Mouse (Mus musculus) retina, postnatal 7 days (tissue): ENCODE results near the gene Plcb2.

ENCODE experiments used
- DNase-seq: peaks from one replicate; pipeline ENCODE4 v3.0.0-alpha.2; 2012; ENCODE audit warnings: low read depth, low spot score

The Plcb2 gene

DNA sequence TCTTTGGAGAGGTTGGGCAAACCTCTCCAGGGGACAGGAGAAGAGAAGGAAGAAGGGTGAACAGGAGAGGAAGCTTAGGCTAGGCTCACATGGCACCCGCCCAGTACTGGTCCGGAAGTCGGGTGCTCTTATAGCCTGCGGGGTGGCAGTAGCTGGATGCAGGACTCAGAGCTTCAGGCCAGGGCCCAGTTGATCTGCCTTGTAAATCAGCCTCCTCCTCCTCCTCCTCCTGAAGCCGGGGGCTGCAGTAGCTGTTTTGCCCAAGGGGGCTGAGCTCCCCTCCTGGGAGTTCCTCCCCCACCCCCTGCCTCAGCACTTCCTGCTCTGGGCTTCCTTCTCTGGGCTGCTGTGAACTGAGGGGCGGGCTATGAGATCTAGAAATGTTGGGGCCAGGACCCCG lies at the start of gene Plcb2:
Gene Plcb2, minus strand, starts transcription at position 102 of the 400 bp plus-strand sequence.
- no peak for DNase-seq

DNA sequence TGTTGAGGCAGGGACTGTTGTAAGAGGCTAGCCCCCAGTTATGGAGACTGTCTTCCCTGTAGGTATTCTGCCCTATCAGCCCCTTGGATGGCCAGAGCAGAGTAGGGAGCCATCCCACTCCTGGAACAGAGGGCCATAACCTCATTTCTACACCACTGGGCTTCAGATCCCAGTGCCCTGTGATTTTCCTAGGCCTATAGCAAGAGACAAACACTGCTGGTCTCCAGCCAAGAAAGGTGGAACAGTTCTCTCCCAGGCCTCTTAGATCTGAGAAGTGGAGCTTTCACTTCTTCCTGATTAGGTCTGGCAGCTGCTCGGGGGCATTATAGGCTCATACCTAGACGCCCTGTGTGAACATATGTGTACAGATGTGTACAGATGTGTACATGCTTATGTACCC lies 48.1 kb upstream of the Plcb2 start:
- no peak for DNase-seq

DNA sequence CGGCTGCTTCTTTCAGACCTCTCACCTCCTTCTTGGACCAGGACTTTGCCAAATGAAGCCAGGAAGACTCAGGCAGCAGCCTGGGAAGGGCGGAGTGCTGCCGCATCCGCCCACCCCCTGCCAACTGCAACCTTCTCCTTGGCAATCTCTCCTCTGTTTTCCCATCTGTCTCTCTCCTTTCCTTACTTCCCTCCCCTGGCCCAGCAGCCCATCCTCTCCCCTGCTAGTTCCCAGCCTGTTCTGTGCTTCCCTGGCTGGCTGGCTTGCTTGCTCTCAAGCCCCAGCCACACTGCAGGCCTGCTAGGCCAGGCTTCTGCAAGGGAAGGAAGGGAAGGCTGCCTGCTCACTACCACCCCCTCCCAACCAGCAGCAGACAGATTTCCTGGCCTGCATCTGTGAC lies 47.6 kb upstream of the Plcb2 start:
- DNase-seq: no peak

DNA sequence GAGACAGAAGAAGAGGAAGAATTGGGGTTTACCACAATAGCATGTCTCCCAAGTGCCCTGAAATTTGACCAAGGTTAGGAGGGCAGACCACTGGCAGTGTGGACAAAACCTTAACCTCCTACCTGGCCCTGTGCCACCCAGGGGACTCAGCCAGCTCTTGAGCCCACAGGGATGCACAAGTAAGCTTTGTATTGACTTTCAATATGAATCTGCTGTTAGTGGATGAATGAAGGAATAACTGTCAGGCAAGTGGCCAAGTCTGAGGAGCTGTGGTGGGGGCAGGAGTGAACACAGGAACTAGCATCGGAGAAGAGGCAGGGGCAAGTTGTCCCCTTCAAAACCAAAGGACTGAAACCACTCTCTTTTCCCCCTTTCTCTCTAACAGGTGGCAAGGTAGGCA lies 47.2 kb upstream of the Plcb2 start:
- no peak for DNase-seq

DNA sequence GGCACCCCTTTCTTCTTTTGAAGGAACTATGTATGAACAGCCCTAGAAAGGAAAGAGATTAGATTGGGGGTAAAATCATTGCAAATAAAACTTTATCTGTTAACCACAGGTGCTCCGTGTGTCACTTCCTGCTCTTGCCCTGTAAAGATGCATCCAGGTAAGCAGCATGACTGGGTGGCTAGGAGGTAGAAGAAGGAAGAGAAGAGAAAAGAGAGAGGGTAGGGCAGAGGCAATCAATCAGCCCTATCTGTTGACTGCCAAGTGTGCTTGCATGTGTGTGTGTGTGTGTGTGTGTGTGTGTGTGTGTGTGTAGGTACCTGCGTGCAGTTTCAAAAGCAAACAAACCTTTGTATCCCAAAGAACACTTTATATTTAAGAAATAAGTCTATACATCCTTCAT lies 46.3 kb upstream of the Plcb2 start:
- no peak for DNase-seq

DNA sequence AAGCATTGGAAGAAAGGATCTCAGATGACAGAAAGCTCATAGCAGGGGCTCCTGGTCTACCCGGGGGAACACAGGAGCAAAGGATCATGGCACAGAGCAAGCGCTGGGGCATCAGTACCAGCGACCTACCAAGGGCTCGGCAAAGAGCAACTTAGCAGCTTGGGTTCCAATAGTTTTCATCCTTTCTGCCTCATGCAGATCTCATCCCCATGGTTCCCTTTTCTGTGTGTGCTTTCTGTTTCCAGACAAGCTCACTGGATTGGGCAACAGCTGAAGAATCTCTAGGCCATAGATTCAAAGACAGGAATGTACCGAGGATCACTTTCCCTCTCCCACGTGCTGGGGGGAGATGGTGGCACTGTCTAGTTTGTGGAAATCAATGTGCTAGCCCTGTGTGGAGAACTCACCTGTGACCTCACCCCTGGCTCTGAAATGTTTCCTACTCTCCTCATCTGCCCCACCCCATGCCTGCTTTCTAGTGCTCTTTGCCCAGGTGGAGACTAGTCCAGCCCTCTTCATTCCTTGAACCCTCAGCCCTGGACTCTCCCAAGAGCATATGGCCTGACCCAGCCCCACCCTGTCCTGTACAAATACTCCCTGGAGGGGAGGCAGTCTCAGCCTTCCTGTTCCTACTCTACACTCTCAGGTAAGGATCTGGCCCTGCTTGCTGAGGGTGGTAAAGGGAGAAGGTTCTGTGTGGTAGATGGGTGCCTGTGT lies 44.1 kb upstream of the Plcb2 start, which contains the start of gene Phgr1:
Gene Phgr1, plus strand, starts transcription at position 612 of the 717 bp plus-strand sequence.
- DNase-seq: no peak

DNA sequence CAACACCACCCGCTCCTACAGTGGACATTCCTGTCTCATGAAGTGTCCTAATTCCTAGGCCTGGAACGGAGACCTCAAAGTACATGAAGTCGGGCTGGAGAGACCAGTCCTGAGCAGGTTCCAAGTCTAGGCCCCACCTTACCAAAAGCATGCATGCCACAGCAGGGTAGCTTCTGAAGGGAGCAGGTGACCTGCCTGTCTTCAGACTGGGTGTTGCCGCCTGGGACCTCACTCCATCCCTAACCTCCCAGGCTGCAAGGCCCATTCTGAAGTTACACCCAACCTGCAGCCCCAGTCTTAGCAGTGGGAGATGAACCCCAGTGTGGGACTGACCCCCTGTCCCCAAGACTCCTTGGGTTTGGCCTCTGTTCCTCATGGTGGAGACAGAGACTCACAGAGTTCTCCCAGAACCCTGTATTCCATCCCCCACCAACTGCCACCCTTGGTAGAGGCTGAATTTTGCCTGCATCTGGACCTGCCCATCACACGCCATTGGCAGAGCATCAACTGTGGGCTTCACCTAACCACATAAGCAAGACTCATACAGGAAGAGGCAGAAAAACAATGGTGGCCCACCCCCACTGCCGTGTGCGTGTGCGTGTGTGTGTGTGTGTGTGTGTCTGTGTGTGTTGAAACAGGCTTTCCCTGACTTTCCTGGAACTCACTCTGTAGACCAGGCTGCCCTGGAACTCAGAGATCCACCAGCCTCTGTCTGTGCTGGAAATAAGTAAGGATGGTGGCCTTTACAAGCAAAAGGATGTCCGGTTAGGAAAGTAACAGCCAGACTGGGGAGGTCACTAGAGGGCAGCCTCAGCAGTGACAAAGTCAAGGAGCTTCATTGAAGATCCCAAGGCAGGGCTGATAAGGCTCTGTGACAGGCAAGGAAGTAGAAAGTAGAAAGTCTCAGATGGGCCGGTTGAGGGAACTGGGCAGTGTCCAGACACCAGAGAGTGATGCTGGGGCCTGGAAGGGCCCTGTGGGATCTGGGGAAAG lies 38.1 kb upstream of the Plcb2 start:
- DNase-seq: no peak

DNA sequence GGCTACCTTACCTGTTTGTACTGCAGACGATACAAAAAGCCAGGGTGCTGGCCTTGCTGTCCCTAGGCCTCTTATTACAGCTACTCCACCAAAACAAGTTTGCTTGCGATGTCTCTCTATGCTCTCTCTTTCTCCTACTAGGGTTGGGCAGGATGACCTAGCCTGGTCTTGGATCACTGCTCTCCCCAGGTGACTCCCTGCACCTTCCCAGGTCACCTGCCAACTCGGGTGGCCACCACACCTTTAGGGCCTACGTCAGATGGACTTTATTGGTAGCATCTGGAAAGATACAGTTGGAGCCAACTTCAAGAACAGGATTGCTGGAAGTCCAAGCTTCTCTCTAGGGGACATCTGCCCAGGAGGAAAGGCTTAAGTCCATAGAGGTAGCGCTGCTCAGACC lies 36.6 kb upstream of the Plcb2 start:
- DNase-seq: no peak

DNA sequence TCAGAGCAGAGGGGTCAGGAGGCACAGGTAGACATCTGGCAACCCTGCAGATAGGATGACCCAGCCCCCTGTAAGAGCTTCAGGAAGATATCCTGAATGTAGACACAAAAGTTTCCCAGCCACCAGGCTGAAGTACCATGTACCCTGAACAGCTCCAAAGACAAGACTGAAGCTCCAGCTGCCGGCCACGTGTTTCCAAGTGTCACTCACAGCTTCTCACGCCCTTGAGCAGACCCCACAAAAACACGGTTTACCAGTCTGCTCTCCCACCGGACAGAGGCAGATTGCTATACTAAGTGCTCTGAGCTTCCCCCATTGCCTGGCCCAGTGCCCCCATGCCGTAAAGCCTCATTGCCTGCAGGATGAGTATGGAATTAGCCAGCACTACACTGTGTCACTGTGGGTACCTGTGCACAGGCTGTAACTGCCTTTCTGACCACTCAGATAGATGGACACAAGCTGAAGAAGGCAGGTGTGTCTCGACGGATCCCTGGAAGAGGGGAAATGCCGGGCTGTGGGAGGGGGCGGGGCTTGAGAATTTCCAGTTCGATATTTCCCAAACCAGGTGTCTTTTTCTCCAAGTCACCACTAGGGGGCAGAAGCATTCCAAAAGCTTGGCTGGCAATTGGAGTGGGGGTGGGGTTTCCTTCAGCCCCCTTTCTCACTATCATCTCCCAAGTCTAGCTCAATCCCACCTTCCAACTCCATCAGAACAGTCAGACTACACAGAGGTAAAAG lies 36.0 kb upstream of the Plcb2 start:
- DNase-seq: no peak

DNA sequence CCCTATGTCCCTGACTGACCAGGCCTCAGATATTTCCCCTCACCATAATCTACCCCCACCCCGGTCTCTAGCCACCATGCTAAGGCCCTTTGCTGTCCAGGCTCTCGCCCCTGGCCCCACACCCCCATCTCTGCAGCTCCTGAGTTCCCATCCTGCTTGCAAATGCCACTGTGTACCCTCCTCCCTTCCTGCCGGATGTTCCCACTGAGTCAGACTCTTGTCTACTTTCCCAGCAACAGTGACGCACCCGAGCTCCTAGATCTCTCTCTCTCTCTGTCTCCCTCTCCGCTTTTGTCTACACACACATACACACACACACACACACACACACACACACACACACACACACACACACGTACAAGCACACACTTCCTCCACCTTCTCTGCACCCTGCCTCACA lies 35.2 kb upstream of the Plcb2 start:
- DNase-seq: no peak

DNA sequence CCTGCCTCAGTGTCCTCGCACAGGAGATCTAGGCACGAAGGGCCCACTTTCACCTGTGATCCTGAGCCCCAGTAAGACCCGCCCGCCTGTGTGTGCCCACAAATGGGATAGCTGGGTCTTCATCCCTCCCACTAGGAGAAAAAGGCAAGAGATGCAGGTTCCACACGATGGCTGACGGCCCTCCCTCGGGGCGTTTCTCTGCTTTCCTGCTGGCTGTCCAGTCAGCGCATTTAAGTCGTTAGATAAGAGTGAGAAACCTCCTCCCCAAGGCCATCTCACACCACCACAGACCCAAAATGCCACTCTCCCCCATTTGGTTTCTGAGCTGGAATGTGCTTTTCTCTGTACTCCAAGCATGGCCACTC lies 34.5 kb upstream of the Plcb2 start:
- no peak for DNase-seq

DNA sequence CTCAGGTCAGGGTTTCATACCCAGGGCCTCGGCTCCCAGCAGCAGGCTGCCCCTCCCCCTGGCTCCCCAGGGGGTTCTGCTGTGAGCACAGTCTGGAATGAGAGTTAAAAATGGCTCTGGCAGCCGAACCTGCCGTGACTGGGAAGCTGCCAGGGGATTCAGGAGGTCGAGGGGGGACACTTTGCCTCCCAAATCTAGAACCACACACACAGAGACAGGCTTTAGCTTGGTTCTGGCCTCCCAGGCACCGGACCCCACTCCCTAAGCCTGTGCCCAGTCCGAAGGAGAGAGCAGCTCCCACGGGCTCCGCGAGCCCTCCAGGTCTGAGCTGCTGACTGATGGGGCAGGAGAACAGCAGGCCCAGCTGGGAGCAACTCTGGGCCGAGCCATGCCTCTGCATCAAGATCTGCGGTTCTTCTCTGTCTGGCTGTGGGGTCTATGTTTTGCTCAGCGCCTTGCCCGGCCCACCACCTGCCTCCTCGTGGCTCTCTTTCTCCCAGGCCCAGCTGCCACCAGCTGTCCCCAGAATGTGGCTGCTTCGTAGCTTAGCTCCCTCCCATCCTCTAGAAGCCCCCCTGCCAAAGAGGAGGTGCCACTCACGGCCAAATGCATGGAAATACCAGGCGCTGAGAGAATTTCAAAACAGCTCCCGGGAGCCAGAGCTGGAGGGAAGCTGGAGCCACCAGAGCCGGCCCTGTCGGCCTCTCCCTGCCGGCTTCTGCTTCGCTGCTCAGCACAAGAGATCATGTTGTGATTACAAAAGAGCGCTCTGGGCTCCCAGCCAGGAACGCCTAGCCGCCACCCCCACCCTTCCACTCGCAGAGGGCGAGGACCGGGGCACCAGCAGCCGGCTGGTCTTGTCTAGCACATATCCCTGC lies 33.9 kb upstream of the Plcb2 start, which contains the start of gene Ccdc9b:
Gene Ccdc9b, minus strand, starts transcription at position 756 of the 878 bp plus-strand sequence.
- DNase-seq: no peak

DNA sequence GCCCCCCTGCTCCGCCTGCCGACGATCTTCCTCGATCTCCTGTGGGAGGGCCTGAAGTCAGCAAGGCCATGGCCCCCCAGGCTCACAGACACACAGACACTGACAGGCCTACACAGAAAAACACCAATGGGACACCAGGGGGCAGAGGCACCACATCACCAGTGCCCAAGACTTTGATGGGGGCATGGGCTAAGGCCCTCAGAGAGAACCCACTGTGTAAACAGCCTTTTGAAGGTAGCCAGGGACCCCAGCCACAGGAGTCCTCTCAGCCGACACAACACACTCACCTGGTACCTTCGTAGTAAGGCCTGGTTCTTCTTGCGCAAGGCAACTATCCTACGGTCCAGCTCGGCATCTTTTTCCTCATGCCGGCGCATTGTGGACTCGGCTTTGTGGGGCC lies 33.1 kb upstream of the Plcb2 start:
- no peak for DNase-seq

DNA sequence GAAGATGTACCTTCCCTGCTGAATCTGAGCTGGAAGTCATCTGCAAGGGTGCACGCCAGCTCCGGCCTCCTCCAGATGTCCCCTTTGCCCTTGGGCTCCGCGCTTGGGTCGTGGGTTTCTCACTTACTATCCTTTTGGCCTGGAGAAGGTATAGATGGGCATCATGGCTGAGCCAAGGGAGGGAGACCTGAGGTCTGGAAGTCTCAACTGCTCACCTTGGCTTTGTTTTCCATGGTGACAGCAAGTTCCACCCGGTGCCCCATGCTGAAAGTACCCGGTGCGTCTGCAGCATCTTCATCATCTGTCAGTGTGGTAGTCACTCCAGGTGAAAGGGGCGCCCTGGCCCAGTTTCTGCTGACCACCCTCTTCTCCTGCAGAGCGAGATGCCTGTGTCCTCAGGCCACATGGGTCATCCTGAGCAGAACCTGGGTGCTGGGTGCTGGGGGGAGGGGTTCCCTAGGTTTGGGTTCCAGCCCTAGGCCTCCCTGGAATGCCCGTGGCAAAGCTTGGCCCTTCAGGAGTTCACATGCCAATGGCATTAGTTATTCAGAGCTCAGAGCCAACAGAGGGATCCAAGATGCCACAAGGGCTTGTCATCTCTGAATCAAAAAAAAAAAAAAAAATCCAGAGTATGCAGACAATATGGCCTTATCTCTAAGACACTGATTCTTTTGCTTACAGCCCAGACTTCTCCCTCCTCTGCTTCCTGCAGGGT lies 32.2 kb upstream of the Plcb2 start:
- no peak for DNase-seq

DNA sequence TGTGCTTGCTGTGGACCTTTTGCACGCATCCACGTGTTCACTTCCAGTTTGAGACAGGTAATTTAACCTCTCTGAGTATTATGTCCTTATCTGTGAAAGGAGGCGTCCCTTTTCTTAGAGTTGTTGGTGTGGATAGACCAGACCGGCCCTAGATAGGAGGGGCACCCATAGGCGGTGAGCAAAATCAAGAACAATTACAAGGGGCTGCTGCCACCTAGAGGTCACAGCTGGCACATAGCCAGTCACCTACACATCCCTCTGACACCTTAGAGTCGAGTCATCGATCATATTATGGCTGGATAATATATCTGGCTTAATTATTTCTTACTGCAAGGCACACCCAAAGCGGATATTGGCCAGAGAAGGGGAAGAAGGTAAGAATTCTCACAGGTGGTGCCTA lies 31.6 kb upstream of the Plcb2 start:
- DNase-seq: no peak

DNA sequence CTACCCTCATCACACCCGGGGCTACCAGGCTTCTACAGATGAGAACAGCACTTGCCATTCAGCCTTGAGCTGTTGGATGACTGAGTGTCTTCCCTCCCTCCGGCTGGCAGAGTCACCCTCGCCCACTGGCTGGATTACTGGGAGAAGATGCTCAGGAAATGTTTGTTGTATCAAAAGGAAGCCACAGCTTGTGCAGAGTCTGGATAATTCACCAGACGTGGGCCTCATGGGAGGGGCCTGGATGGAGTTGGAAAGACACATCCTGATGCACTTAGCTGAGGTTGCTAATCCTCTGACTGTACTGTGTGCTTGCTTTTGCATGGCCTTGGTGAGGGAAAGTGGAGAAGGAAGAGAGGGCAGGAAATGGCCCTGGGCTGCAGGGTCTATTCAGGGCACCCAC lies 27.9 kb upstream of the Plcb2 start:
- DNase-seq: no peak

DNA sequence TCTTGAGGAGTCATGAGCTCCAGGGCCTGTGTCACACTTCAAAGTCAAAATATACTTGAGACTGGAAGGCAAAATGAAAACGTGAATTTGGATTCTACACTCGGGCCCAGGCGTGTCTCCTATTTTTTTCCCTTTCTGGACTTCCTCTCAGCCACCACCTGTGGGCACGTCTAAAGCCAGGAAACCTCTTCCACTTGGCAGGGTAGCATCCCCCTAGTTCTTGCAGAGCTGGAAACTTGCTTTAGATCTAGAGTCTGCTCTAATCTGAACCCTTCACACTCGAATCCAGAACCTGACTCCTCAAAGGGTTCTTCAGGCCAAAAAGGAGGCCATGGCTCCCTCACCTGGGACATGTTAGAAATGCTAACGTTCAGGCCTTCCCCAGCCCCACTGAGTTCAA lies 27.2 kb upstream of the Plcb2 start:
- DNase-seq: no peak

DNA sequence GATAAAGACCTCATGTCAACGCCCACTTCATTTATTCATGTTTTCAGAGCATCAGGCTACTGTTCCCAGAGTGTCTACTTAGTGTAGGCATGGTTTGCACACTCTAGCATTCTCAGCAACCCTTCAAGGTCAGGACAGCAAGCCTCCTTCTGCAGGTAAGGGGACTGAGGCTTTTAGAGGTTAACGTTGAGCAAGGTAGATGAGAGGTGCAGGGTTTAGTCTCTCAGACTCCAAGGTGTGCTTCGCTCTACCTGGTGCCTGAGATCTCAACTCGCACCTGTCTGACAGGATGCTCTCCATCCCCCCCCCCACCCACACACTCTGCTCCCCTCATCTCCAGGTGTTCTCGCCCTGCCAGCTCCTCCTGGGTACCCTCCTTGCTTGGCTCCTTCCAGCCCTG lies 25.9 kb upstream of the Plcb2 start:
- no peak for DNase-seq

DNA sequence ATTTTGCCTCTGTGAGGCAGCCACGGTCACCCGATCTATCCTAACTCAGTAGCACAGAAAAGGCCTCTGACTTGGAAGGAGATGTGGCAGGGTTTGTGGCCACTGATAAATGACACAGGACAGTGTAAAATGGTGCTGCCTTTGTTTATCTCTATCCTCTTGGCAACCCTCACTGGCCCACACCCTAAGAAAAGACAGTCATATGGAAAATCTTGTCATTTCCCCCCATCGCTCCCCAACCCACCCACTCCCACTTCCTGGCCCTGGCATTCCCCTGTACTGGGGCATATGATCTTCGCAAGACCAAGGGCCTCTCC lies 24.5 kb upstream of the Plcb2 start:
- no peak for DNase-seq

DNA sequence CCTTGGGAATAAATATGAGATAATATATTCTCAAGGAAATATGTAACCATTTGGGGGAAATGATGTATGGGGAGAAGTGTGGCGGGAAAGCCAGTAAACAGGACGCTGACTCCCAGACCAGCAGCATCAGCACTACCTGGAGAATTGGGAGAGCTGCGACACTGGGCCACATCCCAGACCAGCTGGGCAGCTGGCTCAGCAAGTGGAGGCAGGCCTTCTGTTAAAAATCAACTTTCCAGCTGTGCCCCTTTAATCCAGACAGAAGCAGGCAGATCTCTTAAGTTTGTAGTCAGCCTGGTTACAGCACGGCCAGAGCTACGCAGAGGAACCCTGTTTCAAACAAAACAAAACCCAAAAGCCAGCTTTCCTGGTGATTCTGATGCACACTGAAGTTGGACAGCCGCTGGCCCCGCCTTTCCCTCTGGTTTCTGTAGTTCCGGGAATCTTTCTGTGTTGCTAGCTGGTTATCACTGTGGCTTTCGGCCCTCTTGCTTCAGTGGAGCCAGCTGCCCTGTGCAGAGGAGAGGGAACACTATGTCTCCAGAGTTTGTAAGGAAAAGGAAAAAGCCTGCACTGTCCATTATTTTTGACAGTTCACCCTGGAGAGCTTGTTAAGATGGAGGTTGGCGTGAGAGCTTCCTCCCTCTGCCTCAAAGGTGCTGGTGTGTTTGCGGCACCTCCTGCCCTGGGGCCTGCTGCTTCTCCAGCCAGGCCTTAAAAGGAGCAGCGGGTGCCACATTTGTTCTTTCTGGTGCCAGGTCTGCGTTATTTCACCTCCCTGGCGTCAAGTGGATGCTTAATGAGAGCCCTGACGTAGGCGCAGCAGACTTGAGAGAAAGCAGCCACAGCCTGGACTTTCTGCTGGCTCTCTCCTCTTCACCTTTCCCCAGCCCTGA lies 23.9 kb upstream of the Plcb2 start:
- no peak for DNase-seq
